Mouse (Mus musculus): ENCODE data around the gene Klhl33. TPM values are rescaled to one million over a fixed set of nuclear protein-coding genes. Genes with fewer than 3 reads are reported as not detected.

Klhl33 gene
- total and polyA plus RNA-seq, 3 experiments: 0.22 TPM; not detected in 2

DNA sequence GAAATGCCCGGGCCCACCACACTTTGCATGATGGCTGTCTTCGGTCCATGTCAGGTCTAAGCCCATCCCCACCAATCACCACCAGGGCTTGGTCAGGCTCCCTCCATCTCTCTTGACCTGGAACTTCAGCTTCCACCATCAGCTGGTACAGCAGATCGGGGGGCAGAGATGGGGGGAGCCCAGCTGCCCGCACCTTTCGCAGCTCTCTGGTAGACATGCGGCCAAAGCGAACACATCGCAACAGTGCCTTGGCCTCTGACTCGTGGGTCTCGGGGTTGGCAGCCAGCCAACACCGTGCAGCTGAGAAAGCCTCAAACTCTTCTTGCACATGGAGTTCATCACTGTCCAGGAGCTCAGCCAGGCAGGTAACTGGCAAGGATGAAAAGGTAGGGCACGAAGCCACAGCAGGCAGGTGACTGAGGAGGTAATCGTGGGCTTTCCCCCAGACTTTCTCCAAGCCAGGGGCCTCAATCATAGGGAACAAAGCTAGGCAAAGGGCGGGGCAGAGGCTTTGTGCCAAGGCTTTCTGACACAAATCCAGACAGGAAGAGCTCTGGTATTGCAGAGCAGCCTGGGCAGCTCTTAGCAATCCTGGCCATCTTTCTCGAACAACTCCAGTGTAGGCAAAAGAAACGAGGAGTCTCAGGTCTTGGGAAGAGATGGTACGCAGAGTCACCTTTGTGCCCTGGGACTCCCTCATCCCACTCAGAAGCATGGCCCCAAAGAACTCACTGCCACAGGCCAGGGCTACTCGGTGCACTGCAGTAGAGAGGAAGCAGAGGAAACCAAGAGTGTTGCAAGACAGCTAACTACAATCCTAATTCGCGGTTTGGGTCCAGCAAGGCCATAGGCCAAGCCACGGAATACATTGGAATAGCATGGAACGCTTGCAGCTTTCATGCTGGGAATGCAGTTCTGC, 4.5 kb downstream of the Klhl33 start:
- ATAC-seq (ENCODE audit: extremely low read depth, insufficient number of reproducible peaks, low FRiP score, poor library complexity, severe bottlenecking) (no peak), DNase-seq (ENCODE audit: low spot score) (no peak)
- Histone ChIP-seq H3K9me3 (replicated peaks) (no peaks in the 10 kb centered on the region), H3K36me3 (replicated peaks) (no peaks in the 10 kb centered on the region), H3K4me1 (ENCODE audit: insufficient read depth, low read depth, low read length) (peaks cover 2% of the 10 kb centered on the region; the same call in 1 of the 2 replicates), H3K4me3 (ENCODE audit: low read depth, low read length) (no peak overlapping the region), H3K27me3 (ENCODE audit: insufficient read depth, low read length) (peaks cover 29% of the 10 kb centered on the region)
- TF ChIP-seq CTCF (IDR thresholded peaks at IDR 0.05; ENCODE audit: low read depth, low read length) (no peak), GATA1 (IDR thresholded peaks at IDR 0.05; ENCODE audit: borderline replicate concordance, low read length) (no peak), GATA2 (IDR thresholded peaks at IDR 0.05; ENCODE audit: borderline replicate concordance, low read depth, low read length) (no peak), TAL1 (conservative IDR thresholded peaks at IDR 0.05; ENCODE audit: low read depth, low read length) (no peak), POLR2AphosphoS5 (IDR thresholded peaks at IDR 0.05; ENCODE audit: insufficient replicate concordance, low read depth, low read length) (no peak)

DNA sequence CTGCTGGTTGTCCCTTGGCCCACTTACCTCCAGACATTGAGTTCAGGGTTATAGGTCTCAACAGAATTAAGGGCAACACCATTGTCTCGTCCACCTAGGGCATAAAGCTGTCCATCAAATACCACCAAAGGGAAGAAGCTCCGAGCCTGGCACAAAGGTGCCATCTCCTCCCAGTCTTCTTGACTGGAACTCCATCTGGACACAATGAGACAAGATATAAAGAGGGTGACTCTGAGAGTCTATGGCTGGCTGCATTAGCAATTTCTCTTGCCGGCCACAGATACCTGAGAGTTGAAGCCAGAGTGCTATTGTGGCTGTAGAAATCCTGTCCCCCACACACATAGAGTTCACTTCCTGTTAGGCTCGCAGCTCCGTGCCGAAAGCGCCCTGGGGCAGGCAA, 5.2 kb downstream of the Klhl33 start:
- H3K9me3 ChIP-seq (replicated peaks): no peaks in the 10 kb centered on the region
- ATAC-seq (ENCODE audit: extremely low read depth, insufficient number of reproducible peaks, low FRiP score, poor library complexity, severe bottlenecking) (no peak), DNase-seq (ENCODE audit: low spot score) (no peak)
- peaks cover 2% of the 10 kb centered on the region; the same call in 1 of the 2 replicates for H3K4me1 ChIP-seq (ENCODE audit: insufficient read depth, low read depth, low read length)
- H3K4me3 ChIP-seq (ENCODE audit: low read depth, low read length): no peak overlapping the region
- no peaks in the 10 kb centered on the region for H3K36me3 ChIP-seq (replicated peaks)
- no peak for TF ChIP-seq POLR2AphosphoS5 (IDR thresholded peaks at IDR 0.05; ENCODE audit: insufficient replicate concordance, low read depth, low read length)
- TF ChIP-seq TAL1 (conservative IDR thresholded peaks at IDR 0.05; ENCODE audit: low read depth, low read length): no peak
- TF ChIP-seq CTCF (IDR thresholded peaks at IDR 0.05; ENCODE audit: low read depth, low read length): no peak
- no peak for TF ChIP-seq GATA2 (IDR thresholded peaks at IDR 0.05; ENCODE audit: borderline replicate concordance, low read depth, low read length)
- TF ChIP-seq GATA1 (IDR thresholded peaks at IDR 0.05; ENCODE audit: borderline replicate concordance, low read length): no peak
- H3K27me3 ChIP-seq (ENCODE audit: insufficient read depth, low read length): peaks cover 29% of the 10 kb centered on the region

DNA sequence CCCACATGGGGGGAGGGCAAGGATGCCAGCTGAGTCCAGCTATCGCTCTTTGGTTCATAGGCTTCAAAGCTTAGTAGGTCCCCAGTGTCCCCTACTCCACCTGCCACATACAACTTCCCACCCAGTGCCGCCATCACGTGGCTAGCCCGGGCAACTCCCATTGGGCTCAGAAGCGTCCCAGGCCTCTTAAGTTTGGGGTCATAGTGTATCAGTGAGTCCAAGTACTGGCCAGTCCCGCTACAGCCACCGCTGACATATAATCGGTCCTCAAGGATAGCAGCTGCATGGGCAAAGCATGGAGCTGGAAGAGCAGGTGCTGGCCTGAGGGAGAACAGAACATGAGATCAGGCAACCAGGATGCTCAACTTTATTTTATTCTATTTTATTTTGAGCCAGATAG, 5.7 kb downstream of the Klhl33 start:
- H3K4me1 ChIP-seq (ENCODE audit: insufficient read depth, low read depth, low read length): peaks cover 2% of the 10 kb centered on the region; the same call in 1 of the 2 replicates
- peaks cover 25% of the 10 kb centered on the region for H3K27me3 ChIP-seq (ENCODE audit: insufficient read depth, low read length)
- no peaks in the 10 kb centered on the region for H3K36me3 ChIP-seq (replicated peaks)
- no peak overlapping the region for H3K4me3 ChIP-seq (ENCODE audit: low read depth, low read length)
- ATAC-seq (ENCODE audit: extremely low read depth, insufficient number of reproducible peaks, low FRiP score, poor library complexity, severe bottlenecking) (no peak), DNase-seq (ENCODE audit: low spot score) (no peak)
- no peak for TF ChIP-seq TAL1 (conservative IDR thresholded peaks at IDR 0.05; ENCODE audit: low read depth, low read length)
- TF ChIP-seq GATA1 (IDR thresholded peaks at IDR 0.05; ENCODE audit: borderline replicate concordance, low read length): no peak
- TF ChIP-seq CTCF (IDR thresholded peaks at IDR 0.05; ENCODE audit: low read depth, low read length): no peak
- no peak for TF ChIP-seq POLR2AphosphoS5 (IDR thresholded peaks at IDR 0.05; ENCODE audit: insufficient replicate concordance, low read depth, low read length)
- no peak for TF ChIP-seq GATA2 (IDR thresholded peaks at IDR 0.05; ENCODE audit: borderline replicate concordance, low read depth, low read length)
- H3K9me3 ChIP-seq (replicated peaks): no peaks in the 10 kb centered on the region

DNA sequence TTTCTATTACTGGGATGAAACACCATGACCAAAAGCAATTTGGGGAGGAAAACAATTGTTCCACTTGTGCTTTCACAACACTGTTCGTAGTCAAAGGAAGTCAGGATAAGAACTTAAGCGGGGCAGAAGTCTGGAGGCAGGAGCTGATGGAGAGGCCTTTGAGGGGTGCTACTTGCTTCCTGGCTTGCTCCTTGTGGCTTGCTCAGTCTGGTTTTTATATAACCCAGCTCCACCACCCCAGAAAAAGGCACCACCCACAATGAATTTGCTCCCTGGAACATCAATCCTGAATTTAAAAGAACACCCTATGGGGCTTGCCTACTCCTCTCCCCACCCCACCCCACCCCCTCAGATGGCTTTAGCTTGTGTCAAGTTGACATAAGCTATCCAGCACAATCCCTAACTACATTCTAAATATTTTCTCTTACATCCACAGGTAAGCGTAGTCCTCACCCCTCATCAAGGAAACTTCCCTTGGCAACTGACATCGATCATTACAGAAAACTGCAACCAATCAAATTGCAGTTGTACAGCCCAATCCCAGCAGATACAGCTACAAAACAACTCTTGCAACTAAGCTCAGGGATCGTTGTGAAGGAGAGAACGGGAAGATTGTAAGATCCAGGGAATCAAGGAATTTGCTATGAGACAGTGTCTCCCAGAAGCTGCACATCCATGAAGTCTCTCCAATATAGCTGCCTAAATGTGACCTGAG, 20.9 kb downstream of the Klhl33 start:
- DNase-seq (ENCODE audit: low spot score): no peak
- Histone ChIP-seq H3K4me1 (ENCODE audit: insufficient read depth, low read depth, low read length) (peaks cover 5% of the 10 kb centered on the region), H3K4me3 (ENCODE audit: low read depth, low read length) (no peak overlapping the region), H3K27me3 (ENCODE audit: insufficient read depth, low read length) (no peaks in the 10 kb centered on the region), H3K36me3 (replicated peaks) (peaks cover 3% of the 10 kb centered on the region), H3K9me3 (replicated peaks) (no peaks in the 10 kb centered on the region)
- TF ChIP-seq CTCF (IDR thresholded peaks at IDR 0.05; ENCODE audit: low read depth, low read length) (no peak), POLR2AphosphoS5 (IDR thresholded peaks at IDR 0.05; ENCODE audit: insufficient replicate concordance, low read depth, low read length) (no peak), GATA1 (IDR thresholded peaks at IDR 0.05; ENCODE audit: borderline replicate concordance, low read length) (no peak)
- no peak for ATAC-seq (ENCODE audit: extremely low read depth, insufficient number of reproducible peaks, low FRiP score, poor library complexity, severe bottlenecking)

DNA sequence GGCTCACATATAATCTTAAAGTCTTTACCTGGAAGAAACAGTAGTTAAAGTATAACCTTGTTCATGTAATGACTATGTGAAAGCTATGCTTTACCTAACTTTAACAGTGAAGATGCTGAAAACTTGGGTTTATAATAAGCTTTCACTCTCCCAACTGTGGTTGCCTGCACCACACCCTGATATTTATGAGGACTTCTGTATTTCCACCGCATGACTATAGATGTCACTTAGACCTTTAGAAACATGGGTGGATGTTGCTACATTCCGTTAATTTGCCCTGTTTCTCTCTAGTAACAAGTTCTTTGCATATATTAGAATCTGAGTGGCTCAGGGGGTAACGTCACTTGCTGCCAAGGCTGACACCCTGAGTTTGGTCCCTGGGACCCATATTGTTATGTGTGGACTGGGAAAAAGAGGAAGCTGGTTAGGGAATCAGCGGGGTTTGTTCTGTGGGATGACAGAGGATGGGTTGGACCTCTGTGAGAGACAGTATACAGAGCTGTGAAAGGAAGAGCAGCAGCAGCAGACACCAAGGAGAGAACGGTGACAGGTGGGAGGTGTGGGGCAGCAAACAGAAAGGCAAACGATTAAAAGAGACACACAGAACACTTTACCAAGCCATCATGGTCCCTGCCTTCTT, 21.6 kb downstream of the Klhl33 start:
- DNase-seq (ENCODE audit: low spot score): no peak
- Histone ChIP-seq H3K4me1 (ENCODE audit: insufficient read depth, low read depth, low read length) (peaks cover 11% of the 10 kb centered on the region), H3K9me3 (replicated peaks) (no peaks in the 10 kb centered on the region), H3K4me3 (ENCODE audit: low read depth, low read length) (no peak overlapping the region), H3K36me3 (replicated peaks) (peaks cover 3% of the 10 kb centered on the region), H3K27me3 (ENCODE audit: insufficient read depth, low read length) (no peaks in the 10 kb centered on the region)
- ATAC-seq (ENCODE audit: extremely low read depth, insufficient number of reproducible peaks, low FRiP score, poor library complexity, severe bottlenecking): no peak
- TF ChIP-seq GATA1 (IDR thresholded peaks at IDR 0.05; ENCODE audit: borderline replicate concordance, low read length) (no peak), TAL1 (conservative IDR thresholded peaks at IDR 0.05; ENCODE audit: low read depth, low read length) (no peak), GATA2 (IDR thresholded peaks at IDR 0.05; ENCODE audit: borderline replicate concordance, low read depth, low read length) (no peak)

DNA sequence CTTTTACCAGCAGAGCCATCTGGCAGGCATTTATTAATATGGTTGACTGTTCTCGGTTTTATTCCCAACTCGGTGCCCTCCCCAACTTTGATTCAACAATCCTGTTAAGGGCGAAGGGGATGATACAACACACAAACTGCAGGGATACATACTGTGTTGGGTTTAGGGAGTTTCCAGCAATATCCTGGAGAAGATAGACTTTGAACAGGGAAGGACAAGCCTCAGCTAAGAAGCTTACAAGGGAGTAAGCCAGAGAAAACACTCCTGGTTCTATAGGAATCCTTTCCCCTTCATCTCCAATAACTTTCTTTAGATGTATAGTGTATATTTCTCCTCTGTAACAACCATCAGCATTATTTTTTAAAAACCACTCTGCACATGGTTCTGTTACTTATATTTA, 22.1 kb downstream of the Klhl33 start:
- DNase-seq (ENCODE audit: low spot score) (no peak), ATAC-seq (ENCODE audit: extremely low read depth, insufficient number of reproducible peaks, low FRiP score, poor library complexity, severe bottlenecking) (no peak)
- Histone ChIP-seq H3K4me3 (ENCODE audit: low read depth, low read length) (no peak overlapping the region), H3K36me3 (replicated peaks) (peaks cover 3% of the 10 kb centered on the region), H3K27me3 (ENCODE audit: insufficient read depth, low read length) (no peaks in the 10 kb centered on the region), H3K4me1 (ENCODE audit: insufficient read depth, low read depth, low read length) (peaks cover 13% of the 10 kb centered on the region), H3K9me3 (replicated peaks) (no peaks in the 10 kb centered on the region)
- TF ChIP-seq GATA2 (IDR thresholded peaks at IDR 0.05; ENCODE audit: borderline replicate concordance, low read depth, low read length): no peak
- TF ChIP-seq GATA1 (IDR thresholded peaks at IDR 0.05; ENCODE audit: borderline replicate concordance, low read length): no peak
- no peak for TF ChIP-seq TAL1 (conservative IDR thresholded peaks at IDR 0.05; ENCODE audit: low read depth, low read length)
- no peak for TF ChIP-seq CTCF (IDR thresholded peaks at IDR 0.05; ENCODE audit: low read depth, low read length)
- no peak for TF ChIP-seq POLR2AphosphoS5 (IDR thresholded peaks at IDR 0.05; ENCODE audit: insufficient replicate concordance, low read depth, low read length)

Data from G1E (cell line).